Mouse (Mus musculus): ENCODE data around the gene Oasl2.
"Not testable (repeated sequence)": the region's sequence is repeated elsewhere in the genome, so short reads cannot be mapped to it uniquely, and the experiment has no call there.

The Oasl2 gene

GRCm38 (mm10) chr5:114915854-114916253 lies 19.1 kb downstream of the Oasl2 start:
- DNase-seq (ENCODE audit: low spot score in 2 of 2): no peak

- peak in 1 of 2 experiments; percentile 37 for DNase-seq (ENCODE audit: low spot score in 2 of 2)
Measured at GRCm38 (mm10) chr5:114916777-114917176, 20.0 kb downstream of the Oasl2 start.

- not testable (repeated sequence) for DNase-seq (ENCODE audit: low spot score in 2 of 2)
Measured at GRCm38 (mm10) chr5:114917357-114917756, 20.6 kb downstream of the Oasl2 start.

GRCm38 (mm10) chr5:114921551-114922365 lies 25.0 kb downstream of the Oasl2 start:
- peak; percentile 30 to 49 for DNase-seq (ENCODE audit: low spot score in 2 of 2)

GRCm38 (mm10) chr5:114922366-114922731 lies 25.6 kb downstream of the Oasl2 start:
- DNase-seq (ENCODE audit: low spot score in 2 of 2): no peak

- peak; percentile 14 to 54 for DNase-seq (ENCODE audit: low spot score in 2 of 2)
Measured at GRCm38 (mm10) chr5:114922998-114923473, 26.3 kb downstream of the Oasl2 start, which contains the start of gene Oasl1. Gene Oasl1, plus strand, starts transcription at chr5:114923240.

GRCm38 (mm10) chr5:114926153-114926684 lies 29.5 kb downstream of the Oasl2 start:
- no peak for DNase-seq (ENCODE audit: low spot score in 2 of 2)

- DNase-seq (ENCODE audit: low spot score in 2 of 2): no peak
Measured at GRCm38 (mm10) chr5:114926753-114927152, 30.0 kb downstream of the Oasl2 start.

- DNase-seq (ENCODE audit: low spot score in 2 of 2): no peak
Measured at GRCm38 (mm10) chr5:114931626-114932025, 34.9 kb downstream of the Oasl2 start.

- DNase-seq (ENCODE audit: low spot score in 2 of 2): no peak
Measured at GRCm38 (mm10) chr5:114933206-114933605, 36.5 kb downstream of the Oasl2 start.

- no peak for DNase-seq (ENCODE audit: low spot score in 2 of 2)
Measured at GRCm38 (mm10) chr5:114935838-114936237, 39.1 kb downstream of the Oasl2 start.

- DNase-seq (ENCODE audit: low spot score in 2 of 2): not testable (repeated sequence)
Measured at GRCm38 (mm10) chr5:114941138-114941537, 44.4 kb downstream of the Oasl2 start.

- peak; percentile 60 to 70 for DNase-seq (ENCODE audit: low spot score in 2 of 2)
Measured at GRCm38 (mm10) chr5:114942074-114942765, 45.5 kb downstream of the Oasl2 start, which contains the start of gene 2210016L21Rik. Gene 2210016L21Rik, plus strand, starts transcription at chr5:114942158.

GRCm38 (mm10) chr5:114942766-114943130 lies 46.0 kb downstream of the Oasl2 start:
- DNase-seq (ENCODE audit: low spot score in 2 of 2): no peak

GRCm38 (mm10) chr5:114945072-114945471 lies 48.3 kb downstream of the Oasl2 start:
- DNase-seq (ENCODE audit: low spot score in 2 of 2): no peak

GRCm38 (mm10) chr5:114948891-114949290 lies 52.2 kb downstream of the Oasl2 start:
- no peak for DNase-seq (ENCODE audit: low spot score in 2 of 2)

GRCm38 (mm10) chr5:114949316-114949715 lies 52.6 kb downstream of the Oasl2 start:
- DNase-seq (ENCODE audit: low spot score in 2 of 2): no peak

GRCm38 (mm10) chr5:114949812-114950211 lies 53.1 kb downstream of the Oasl2 start:
- no peak for DNase-seq (ENCODE audit: low spot score in 2 of 2)

- DNase-seq (ENCODE audit: low spot score in 2 of 2): no peak
Measured at GRCm38 (mm10) chr5:114950669-114951068, 53.9 kb downstream of the Oasl2 start.

GRCm38 (mm10) chr5:114951279-114951880 lies 54.6 kb downstream of the Oasl2 start:
- no peak for DNase-seq (ENCODE audit: low spot score in 2 of 2)

- no peak for DNase-seq (ENCODE audit: low spot score in 2 of 2)
Measured at GRCm38 (mm10) chr5:114953326-114953725, 56.6 kb downstream of the Oasl2 start.

GRCm38 (mm10) chr5:114958069-114958468 lies 61.3 kb downstream of the Oasl2 start:
- DNase-seq (ENCODE audit: low spot score in 2 of 2): no peak
